Mouse (Mus musculus) kidney, adult 8-10 months (tissue): ENCODE results near the gene Atp8b4.
"Not testable (repeated sequence)": the region's sequence is repeated elsewhere in the genome, so short reads cannot be mapped to it uniquely, and the experiment has no call there.

ENCODE experiments used
- DNase-seq, 2 experiments: peaks; one replicate each; pipeline ENCODE4 v3.0.0; 2022

The Atp8b4 gene

GRCm38 (mm10) chr2:126495832-126496695 is 4.4 kb downstream of the Atp8b4 start:
- no peak for DNase-seq

GRCm38 (mm10) chr2:126495230-126495629 is 5.2 kb downstream of the Atp8b4 start:
- DNase-seq = no peak

- no peak for DNase-seq
These were observed 7.2 kb downstream of the Atp8b4 start for GRCm38 (mm10) chr2:126493306-126493705.

- DNase-seq = no peak
These were observed 7.8 kb downstream of the Atp8b4 start for GRCm38 (mm10) chr2:126492713-126493112.

- no peak for DNase-seq
These were observed 9.0 kb downstream of the Atp8b4 start for GRCm38 (mm10) chr2:126491446-126491845.

- DNase-seq = no peak
These were observed 9.9 kb downstream of the Atp8b4 start for GRCm38 (mm10) chr2:126490573-126490972.

GRCm38 (mm10) chr2:126485262-126486017 is 15.0 kb downstream of the Atp8b4 start:
- no peak for DNase-seq

- no peak for DNase-seq
These were observed 17.1 kb downstream of the Atp8b4 start for GRCm38 (mm10) chr2:126483337-126483736.

GRCm38 (mm10) chr2:126477556-126477955 is 22.9 kb downstream of the Atp8b4 start:
- no peak for DNase-seq

GRCm38 (mm10) chr2:126475681-126476410 is 24.6 kb downstream of the Atp8b4 start:
- DNase-seq = no peak

- DNase-seq = no peak
These were observed 26.5 kb downstream of the Atp8b4 start for GRCm38 (mm10) chr2:126474019-126474418.

- no peak for DNase-seq
These were observed 27.6 kb downstream of the Atp8b4 start for GRCm38 (mm10) chr2:126472836-126473235.

- no peak for DNase-seq
These were observed 32.7 kb downstream of the Atp8b4 start for GRCm38 (mm10) chr2:126467790-126468189.

- no peak for DNase-seq
These were observed 33.9 kb downstream of the Atp8b4 start for GRCm38 (mm10) chr2:126466391-126467134.

GRCm38 (mm10) chr2:126458661-126459060 is 41.8 kb downstream of the Atp8b4 start:
- no peak for DNase-seq

GRCm38 (mm10) chr2:126457759-126458158 is 42.7 kb downstream of the Atp8b4 start:
- not testable (repeated sequence) for DNase-seq

GRCm38 (mm10) chr2:126450937-126451302 is 49.6 kb downstream of the Atp8b4 start:
- no peak for DNase-seq

GRCm38 (mm10) chr2:126450210-126450936 is 50.1 kb downstream of the Atp8b4 start:
- no peak for DNase-seq

GRCm38 (mm10) chr2:126445039-126445438 is 55.4 kb downstream of the Atp8b4 start:
- no peak for DNase-seq

GRCm38 (mm10) chr2:126441586-126441985 is 58.9 kb downstream of the Atp8b4 start:
- DNase-seq = no peak

- no peak for DNase-seq
These were observed 65.8 kb downstream of the Atp8b4 start for GRCm38 (mm10) chr2:126434712-126435111.

GRCm38 (mm10) chr2:126434305-126434704 is 66.2 kb downstream of the Atp8b4 start:
- no peak for DNase-seq
